Mouse (Mus musculus): Measurements from ENCODE around the gene Ppfia3.

DNA sequence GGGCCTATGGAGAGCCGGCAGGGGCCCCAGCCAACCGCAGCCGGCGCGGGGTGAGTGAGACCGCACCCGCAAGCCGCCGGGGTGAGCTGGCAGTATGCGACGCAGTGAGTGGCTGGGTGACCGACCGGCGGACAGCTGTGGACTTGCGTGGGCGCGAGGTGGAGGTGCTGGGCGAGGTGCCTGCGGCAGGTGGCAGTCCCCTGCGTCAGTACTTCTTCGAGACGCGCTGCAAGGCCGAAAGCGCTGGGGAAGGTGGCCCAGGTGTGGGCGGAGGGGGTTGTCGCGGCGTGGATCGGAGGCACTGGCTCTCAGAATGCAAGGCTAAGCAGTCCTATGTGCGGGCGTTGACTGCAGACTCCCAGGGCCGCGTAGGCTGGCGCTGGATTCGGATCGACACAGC is 48.8 kb upstream of the Ppfia3 start:
- TF ChIP-seq CTCF (IDR thresholded peaks at IDR 0.05; ENCODE audit: control insufficient read depth, insufficient read depth, low read length), result no peak
- TF ChIP-seq POLR2A (IDR thresholded peaks at IDR 0.05; ENCODE audit: borderline replicate concordance, control insufficient read depth, low read depth, low read length), result no peak

Data from bone marrow, adult 2 months (tissue).